Mouse (Mus musculus) E14TG2a.4 (cell line): ENCODE measurements around the gene Hspb7.

Experiments
- CTCF ChIP-seq: conservative IDR thresholded peaks from 2 replicates; pipeline ENCODE4 v1.5.1; 2014; ENCODE audit warnings: low read length
- NANOG ChIP-seq: IDR thresholded peaks from 2 replicates; pipeline ENCODE4 v1.6.1; 2014; ENCODE audit warnings: borderline replicate concordance, low read length, mixed read lengths
- POU5F1 ChIP-seq: IDR thresholded peaks from 2 replicates; pipeline ENCODE4 v1.6.1; 2014; ENCODE audit warnings: low read length, borderline replicate concordance

GRCm38 (mm10) chr4:141423691-141424431 is 3.3 kb downstream of the Hspb7 start:
- TF ChIP-seq CTCF: no peak
- TF ChIP-seq NANOG: no peak
- TF ChIP-seq POU5F1: no peak
